Mouse (Mus musculus) small intestine, adult 2 months (tissue): ENCODE data around the gene Dlx5.

Experiments used
- CTCF ChIP-seq: fragments of 200-500 bp; IDR thresholded peaks from 2 replicates; pipeline ENCODE4 v1.5.1; 2012; ENCODE audit warnings: low read depth, mild to moderate bottlenecking, control low read depth, inconsistent platforms, low read length, moderate library complexity, mixed read lengths; ENCODE audit not compliant: insufficient replicate concordance, insufficient read length; ENCODE audit errors: extremely low read depth
- POLR2A ChIP-seq: fragments of 200-500 bp; IDR thresholded peaks from 2 replicates; pipeline ENCODE4 v1.6.1; 2012; ENCODE audit warnings: low read depth, mild to moderate bottlenecking, control low read depth, inconsistent platforms, low read length, moderate library complexity

DNA sequence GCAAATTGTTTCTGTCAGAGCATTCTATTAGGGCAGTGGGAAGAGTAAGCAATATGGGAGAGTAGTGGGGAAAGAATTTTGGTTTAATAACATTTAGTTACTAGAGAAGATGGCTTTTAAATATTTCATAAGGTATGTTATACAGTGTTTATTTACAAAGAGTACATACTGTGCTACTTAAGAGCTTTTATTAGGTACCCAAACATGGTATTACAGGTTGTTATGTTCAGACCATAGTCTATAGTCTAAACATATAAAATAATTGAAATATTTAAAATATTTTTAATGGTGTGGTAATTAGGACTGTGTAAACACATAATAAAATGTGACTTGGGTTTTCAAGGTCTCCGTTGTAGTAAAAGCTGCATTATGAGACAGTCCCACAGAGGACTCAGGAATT lies 32.4 kb upstream of the Dlx5 start:
- TF ChIP-seq CTCF = no peak
- no peak for TF ChIP-seq POLR2A
